Mouse (Mus musculus): ENCODE results near the gene Yipf7. TPM values are rescaled to one million over a fixed set of nuclear protein-coding genes. Genes with fewer than 3 reads are reported as not detected.

Yipf7 gene
- not detected for polyA plus RNA-seq (2017; shearing (Covaris generic))

DNA sequence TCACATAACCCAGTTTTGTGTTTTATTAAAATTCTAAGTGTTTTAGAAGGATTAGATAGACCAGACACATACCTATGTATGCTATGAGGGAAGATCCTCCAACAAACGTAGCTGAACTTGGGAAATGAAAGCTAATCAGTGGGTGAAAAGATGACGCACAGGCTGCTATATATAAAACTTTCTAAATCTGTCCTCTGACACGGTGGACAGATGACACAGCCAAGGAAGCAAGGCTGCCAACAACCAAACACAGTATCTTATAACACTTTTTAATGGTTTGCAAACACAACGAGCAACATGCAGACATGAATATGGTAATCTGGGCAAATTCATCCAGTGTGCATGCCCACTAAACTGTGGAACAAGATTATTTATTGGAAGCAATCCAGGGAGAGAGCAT lies at the start of gene Yipf7:
TSS of gene Yipf7 (minus strand) at position 160 of the 400 bp plus-strand sequence.
- no peak for ATAC-seq

DNA sequence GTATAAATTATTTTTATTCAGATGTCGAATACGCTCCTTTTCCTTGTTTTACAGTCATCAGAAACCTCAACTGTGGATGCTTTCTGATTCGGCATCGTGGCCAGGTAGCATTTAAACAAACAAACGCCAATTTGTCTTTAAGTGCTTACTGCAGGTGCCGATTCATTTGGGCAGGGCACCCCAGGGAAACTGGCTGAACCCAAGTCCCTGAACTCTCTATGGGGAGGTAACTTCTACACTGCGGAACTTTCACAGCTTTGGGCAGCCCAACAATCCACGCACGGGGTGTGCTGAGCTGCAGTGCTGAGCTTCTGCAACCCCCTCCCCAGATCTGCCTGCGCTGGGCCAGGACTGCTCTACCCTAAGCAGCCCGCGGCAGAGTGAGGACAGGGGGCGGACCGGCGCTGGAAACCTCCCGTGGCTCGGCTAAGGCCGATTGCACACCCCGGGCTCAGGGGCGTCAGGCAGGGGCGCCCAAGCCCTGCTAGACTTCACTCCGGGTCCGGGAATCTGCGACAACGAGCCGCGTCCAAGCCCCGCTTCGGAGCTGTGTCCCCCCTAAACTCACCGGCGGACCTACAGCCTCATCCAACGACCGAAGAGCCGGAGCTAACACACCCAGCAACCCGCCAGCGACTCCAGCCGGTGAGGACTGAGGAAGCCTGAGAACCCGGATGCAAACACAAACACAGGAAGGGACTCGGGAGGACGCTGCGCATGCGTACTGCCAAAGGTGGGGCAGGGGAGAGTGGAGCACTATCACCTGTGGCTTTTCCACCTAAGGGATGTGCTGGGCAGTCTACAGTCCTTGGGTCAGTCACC lies 49.4 kb upstream of the Yipf7 start, which contains the start of gene Gnpda2:
TSS of gene Gnpda2 (minus strand) at position 701 of the 822 bp plus-strand sequence.
- peak; percentile 91 for ATAC-seq

DNA sequence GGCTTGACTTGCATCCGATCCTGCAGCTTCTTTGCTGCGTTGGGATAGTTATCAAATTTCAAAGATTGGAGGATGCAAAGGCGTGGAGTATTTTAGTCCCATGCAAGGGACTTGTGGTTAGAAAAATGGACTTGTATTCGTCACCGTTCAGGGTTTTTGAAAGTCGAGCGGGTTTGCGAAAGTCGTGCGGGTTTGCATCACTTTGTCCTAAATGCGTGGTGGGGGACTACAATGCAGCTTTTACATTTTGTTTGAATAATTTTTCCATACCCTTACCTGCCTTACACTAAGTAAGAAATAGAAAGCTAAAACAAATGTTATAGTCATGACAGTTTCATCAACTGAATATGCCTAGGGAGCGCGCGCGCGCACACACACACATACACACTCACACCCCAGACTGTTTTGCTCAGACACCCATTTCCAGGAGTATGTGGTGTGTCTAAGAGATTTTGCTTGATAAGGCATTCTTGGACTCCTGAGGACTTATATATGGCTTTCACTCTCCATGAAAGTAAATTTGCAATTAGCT lies 15.0 kb upstream of the Yipf7 start:
- ATAC-seq = peak; percentile 17

DNA sequence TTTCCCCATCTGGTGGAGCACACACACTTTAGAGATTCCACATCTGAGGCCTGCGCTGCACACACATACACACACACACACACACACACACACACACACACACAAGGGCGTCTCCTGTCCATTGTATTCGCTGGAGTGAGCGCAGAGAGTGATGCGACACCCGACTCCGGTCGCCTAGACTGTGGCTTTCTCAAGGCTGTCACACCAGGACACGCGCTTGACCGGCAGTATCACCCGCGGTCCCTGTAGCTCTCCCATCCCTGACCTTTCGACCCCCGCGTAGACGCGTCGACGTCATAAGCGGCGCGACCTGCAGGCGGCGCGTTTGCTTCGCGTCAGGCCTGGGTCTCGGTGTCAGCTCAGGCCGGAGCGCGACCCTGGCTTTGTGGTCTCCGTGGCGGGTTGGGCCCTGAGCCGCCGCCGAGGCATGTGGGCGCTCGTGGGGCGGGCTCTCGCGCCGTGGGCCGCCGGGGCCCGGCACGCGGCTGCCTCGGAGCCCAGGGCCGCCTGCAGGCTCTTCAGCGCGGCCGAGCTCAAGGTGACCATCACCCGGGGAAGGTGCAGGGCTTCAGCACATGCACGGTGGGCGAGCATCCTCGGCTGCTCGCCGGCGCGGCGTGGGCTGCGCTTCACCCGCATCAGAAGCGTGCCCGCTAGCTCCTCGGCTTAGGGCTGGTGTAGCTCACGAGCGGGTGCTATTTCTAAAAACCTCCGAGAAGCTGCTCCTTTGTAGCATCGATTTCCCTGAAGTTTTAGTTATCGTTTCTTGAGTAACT lies 14.4 kb upstream of the Yipf7 start, which contains the start of gene Guf1:
TSS of gene Guf1 (plus strand) at position 296 of the 776 bp plus-strand sequence.
- ATAC-seq = peak; percentile 88

DNA sequence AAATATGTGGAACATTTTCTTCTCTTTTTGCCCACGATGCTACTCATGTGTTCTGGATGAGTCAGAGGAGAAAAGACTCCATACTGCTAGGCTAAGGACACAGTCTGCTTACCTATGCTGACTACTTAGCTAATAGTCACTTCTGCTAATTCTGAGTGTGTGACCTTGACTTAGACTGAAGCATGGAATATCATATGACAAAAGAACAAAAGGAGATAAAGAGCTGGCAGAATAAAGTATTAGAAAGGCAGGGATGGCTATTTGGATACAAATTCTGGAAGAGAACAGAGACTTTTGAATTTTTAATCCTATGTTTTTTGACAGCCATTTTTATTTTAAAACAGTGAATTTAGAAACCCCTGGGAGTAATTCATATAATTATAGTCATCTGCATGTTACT lies 768 bp downstream of the Yipf7 start:
- no peak for ATAC-seq

DNA sequence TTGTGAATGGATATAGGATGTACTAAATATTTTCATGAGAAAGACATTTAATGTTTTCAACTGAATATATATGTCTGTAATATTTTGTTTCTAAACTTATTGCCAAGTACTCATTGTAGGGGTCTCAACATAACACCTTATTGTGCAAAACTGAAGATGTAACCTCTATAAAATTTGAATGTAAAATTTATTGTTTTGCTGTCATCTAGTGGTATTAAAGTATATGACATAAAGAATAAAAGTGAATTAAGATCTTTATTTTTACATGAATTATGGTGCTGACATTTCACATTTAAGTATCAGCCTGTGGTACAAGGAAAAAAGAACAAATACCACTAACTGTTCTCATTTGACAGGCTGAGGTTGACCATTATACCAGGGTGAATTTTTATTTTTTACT lies 18.5 kb downstream of the Yipf7 start:
- ATAC-seq = no peak

DNA sequence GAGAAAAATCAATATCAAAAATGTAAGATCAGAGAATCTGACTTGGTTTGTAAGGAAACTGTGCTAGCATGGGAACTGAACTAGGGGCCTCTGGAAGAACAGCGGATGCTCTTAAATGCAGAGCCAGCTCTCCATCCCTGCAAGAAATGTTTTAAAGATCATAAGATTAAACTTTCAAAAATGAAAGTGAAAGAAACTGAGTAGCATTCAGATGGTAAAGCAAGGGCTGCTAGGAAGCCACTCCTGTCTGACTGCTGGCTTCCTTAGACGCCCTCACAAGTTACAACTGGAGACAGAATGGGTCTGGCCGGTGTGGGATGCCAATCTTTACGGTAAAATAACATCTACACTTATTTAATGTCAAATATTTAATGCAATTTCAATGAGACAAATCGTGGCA lies 20.4 kb downstream of the Yipf7 start:
- ATAC-seq = peak; percentile 85

DNA sequence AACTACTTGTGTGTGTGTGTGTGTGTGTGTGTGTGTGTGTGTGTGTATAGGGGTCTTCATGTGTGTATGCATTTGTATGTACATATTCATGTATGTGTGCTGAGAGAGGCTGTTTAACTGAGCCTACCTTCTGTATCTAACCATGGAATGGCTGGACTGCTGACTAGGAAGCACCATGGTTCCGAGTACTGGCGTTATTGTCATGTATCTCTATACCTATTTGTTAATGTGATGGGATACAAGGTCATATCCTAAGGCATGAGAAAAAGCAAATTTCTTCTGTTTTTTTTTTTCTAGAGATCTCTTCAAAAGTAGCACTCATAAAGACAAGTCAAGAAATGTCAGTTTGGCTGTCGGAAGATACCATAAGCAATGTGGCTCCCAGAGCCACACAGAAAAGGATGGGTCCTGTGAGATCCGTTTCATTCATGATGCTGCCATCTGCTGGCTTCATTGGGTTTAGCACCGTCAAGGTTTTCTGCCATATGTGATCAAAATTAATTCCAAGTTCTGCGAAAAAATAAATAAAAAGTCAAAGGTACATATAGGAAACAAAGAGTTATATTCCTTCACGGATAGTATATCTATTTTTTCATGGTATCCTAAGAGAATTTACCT lies 21.7 kb downstream of the Yipf7 start:
- ATAC-seq = peak; percentile 73

DNA sequence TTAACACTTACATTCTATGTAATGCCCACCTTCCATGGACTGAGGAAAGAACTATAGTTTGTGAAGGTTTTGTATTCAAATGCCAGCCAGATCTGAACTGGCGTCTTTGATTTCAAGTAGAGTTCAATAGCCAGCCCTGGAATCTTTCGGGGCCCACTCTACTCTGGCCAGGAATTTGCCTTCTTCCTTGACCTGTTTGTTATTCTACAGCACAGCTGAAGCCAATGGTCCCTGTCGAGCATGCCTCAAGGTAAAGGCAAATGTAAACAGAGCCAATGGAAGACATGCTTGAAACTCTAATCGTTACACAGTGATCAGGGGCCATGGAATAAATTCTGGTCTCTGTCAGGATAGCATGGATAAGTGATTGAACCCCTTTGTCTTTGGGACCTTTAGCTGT lies 30.2 kb downstream of the Yipf7 start:
- ATAC-seq = no peak

DNA sequence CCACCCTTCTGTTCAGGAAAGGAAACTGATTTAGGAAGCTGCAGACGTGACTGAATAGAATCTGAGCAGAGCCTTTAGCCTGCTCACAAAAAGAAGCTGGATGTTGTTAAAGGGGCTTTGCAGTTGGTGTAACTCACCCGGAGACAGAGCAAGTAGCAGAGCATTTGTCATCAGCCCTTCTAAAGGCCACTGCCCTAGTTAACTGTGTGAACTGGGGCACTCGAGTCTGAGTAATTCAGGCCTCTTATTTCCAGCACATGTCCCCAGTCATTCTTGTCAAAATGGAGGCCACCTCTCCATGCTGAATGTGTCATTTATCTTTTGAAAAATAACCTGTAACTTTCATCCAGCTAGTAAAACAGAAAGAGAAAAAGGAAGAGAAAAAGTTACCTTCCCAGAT lies 30.8 kb downstream of the Yipf7 start:
- no peak for ATAC-seq

DNA sequence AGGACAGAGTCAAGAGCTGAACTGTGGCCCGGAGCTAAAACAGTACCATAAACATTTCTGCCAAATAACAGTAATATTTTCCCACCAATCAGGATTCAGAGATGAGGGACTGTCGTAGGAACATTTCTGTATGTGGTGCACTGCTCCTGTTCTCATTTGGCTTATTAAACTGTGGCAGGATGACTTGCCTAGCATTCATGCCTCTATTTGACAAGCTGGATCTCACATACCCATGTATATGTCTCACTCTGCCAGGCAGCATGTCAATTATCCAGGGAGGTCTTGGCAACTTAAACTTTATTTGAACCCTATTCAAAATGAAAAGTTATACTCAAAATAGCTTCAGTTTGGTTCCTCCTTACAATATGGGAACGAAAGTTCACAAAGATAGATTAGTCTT lies 35.4 kb downstream of the Yipf7 start:
- no peak for ATAC-seq

DNA sequence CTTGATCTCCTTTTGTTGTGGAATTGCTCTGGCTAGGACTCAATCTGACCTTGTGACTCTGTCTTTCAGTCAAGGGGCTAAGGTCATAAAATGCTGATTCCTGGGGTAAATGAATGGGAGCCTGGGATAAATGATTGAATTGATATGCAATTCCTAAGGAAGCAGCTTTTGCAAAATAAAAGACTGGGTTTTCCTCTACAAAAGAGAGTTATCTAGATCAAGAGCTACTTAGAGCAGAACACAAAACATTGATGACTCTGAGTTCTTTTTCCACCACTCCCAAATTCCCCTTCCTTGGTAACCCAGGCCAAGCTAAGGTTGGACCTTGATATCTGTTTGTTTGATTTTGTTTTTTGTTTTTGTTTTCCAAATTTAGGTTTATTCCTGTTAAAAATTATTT lies 53.4 kb downstream of the Yipf7 start:
- no peak for ATAC-seq

DNA sequence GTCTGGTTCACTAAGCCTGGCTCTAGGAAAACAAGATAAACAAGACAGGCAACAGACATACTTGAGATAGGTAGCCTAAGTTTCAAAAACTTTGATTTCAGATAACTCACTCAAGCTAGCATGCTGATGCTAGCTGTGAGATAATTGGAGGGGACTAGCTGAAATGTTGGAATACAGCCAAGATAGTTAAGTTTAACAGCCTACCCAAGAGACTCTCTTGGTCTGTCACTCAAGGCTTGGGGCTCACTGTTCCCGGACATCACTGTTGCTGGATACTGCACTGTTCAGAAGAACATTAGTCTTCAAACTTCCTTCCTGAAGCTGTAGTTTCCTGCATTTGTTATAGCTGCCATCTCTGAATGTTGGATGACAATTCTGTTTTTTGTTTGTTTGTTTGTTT lies 74.9 kb downstream of the Yipf7 start:
- ATAC-seq = no peak

Other genes starting within 250 kb of the Yipf7 start
- gene Kctd8, start 201.0 kb downstream of the Yipf7 start, polyA plus RNA-seq (2017; shearing (Covaris generic)) = not detected
- 1 to 10 TPM; 4.5 to 8.7 TPM for gene Guf1, start 14.3 kb upstream of the Yipf7 start, polyA plus RNA-seq (2017; shearing (Covaris generic))
- gene Gnpda2, start 49.7 kb upstream of the Yipf7 start, polyA plus RNA-seq (2017; shearing (Covaris generic)) = 10 to 100 TPM; 59.0 to 87.0 TPM

All from activated CD4-positive, CD25-positive, alpha-beta regulatory T cell, adult 4 months (primary cell).